Mouse (Mus musculus) limb, embryonic 14.5 days (tissue): ENCODE results near the gene C1qtnf4. TPM values are rescaled to one million over a fixed set of nuclear protein-coding genes. Genes with fewer than 3 reads are reported as not detected.

Experiments
- ATAC-seq: fragments of 200-750 bp; cut with Nextera tagmentation; 2 replicates; pipeline ENCODE4 v1.8.0; 2017; ENCODE audit warnings: low read depth, moderate number of reproducible peaks, moderate TSS enrichment; ENCODE audit not compliant: low FRiP score
- DNase-seq: peaks from one replicate; pipeline ENCODE4 v3.0.0-alpha.2; 2015; ENCODE audit warnings: low spot score
- H3K27ac ChIP-seq: fragments of 300-500 bp; sonication (generic); replicated peaks from 2 replicates; pipeline ENCODE4 v1.5.1; 2014; ENCODE audit warnings: low read depth, mild to moderate bottlenecking, low read length, moderate library complexity, mixed read lengths
- H3K27me3 ChIP-seq: fragments of 300-500 bp; sonication (generic); 2 replicates; pipeline ENCODE4 v1.6.1; 2014; ENCODE audit warnings: low read length, mixed read lengths; ENCODE audit not compliant: control insufficient read depth, insufficient read depth
- H3K36me3 ChIP-seq: fragments of 300-500 bp; sonication (generic); 2 replicates; pipeline ENCODE4 v1.6.1; 2014; ENCODE audit warnings: mild to moderate bottlenecking, low read length, moderate library complexity, mixed read lengths; ENCODE audit not compliant: control insufficient read depth, insufficient read depth
- H3K4me1 ChIP-seq: fragments of 300-500 bp; sonication (generic); 2 replicates; pipeline ENCODE4 v1.6.1; 2014; ENCODE audit warnings: antibody characterized with exemption, low read length, mixed read lengths; ENCODE audit not compliant: control insufficient read depth, insufficient read depth
- H3K4me2 ChIP-seq: fragments of 300-500 bp; sonication (generic); replicated peaks from 2 replicates; pipeline ENCODE4 v1.6.1; 2014; ENCODE audit warnings: low read depth, mild to moderate bottlenecking, low read length, moderate library complexity; ENCODE audit not compliant: severe bottlenecking
- H3K4me3 ChIP-seq: fragments of 300-500 bp; sonication (generic); replicated peaks from 2 replicates; pipeline ENCODE4 v1.5.1; 2014; ENCODE audit warnings: low read length
- H3K9ac ChIP-seq: fragments of 300-500 bp; sonication (generic); 2 replicates; pipeline ENCODE4 v1.6.1; 2014; ENCODE audit warnings: mild to moderate bottlenecking, low read depth, low read length, moderate library complexity; ENCODE audit not compliant: severe bottlenecking
- H3K9me3 ChIP-seq: fragments of 300-500 bp; sonication (generic); 2 replicates; pipeline ENCODE4 v1.6.1; 2016; ENCODE audit warnings: low read length; ENCODE audit not compliant: control insufficient read depth
- POLR2A ChIP-seq: fragments of 200-500 bp; IDR thresholded peaks from 2 replicates; pipeline ENCODE4 v1.8.0; 2012; ENCODE audit warnings: inconsistent platforms, mild to moderate bottlenecking, moderate library complexity, borderline replicate concordance; ENCODE audit not compliant: insufficient read depth, insufficient read length; ENCODE audit errors: extremely low read depth
- WGBS: fragments of 180-500 bp; shearing (Covaris S2); extraction: QIAGEN DNeasy Blood & Tissue Kit; methylation state at CpG from one replicate; pipeline ENCODE4 v1.1.7; 2014; 5-methylcytosine and 5-hydroxymethylcytosine counted together
- polyA plus RNA-seq, 2 experiments: library from polyadenylated mRNA; depleted of rRNA in 1 of 2; stranded (reverse) in 1 of 2; unstranded in 1 of 2; fragments of >200 nt; fragmentation: Nextera tagmentation in 1 of 2; extraction: Ambion mirVana in 1 of 2; gene quantifications; 2 replicates each; pipeline versions ENCODE4 v1.2.1 to v1.2.3; 2012 to 2014

C1qtnf4 gene
- polyA plus RNA-seq, 2 experiments: 28.6 to 32.0 TPM

- ATAC-seq: no peak
Observed at GRCm38 (mm10) chr2:90874025-90874424, 11.6 kb upstream of the C1qtnf4 start.

GRCm38 (mm10) chr2:90875239-90875638, 10.4 kb upstream of the C1qtnf4 start:
- Histone ChIP-seq H3K27ac (no peak overlapping the region), H3K9me3 (no peaks in the 10 kb centered on the region), H3K27me3 (no peaks in the 10 kb centered on the region), H3K9ac (no peak overlapping the region), H3K4me3 (no peak overlapping the region), H3K36me3 (no peaks in the 10 kb centered on the region), H3K4me2 (no peak overlapping the region), H3K4me1 (no peaks in the 10 kb centered on the region)
- 65% methylated on average over 2 of the region's 2 CpGs for WGBS
- no peak for TF ChIP-seq POLR2A
- ATAC-seq (no peak), DNase-seq (no peak)

More at GRCm38 (mm10) chr2:90874025-90874424, 11.6 kb upstream of the C1qtnf4 start:
- WGBS: 75% methylated on average over 1 of the region's 1 CpGs
- Histone ChIP-seq H3K4me2 (no peak overlapping the region), H3K27ac (no peak overlapping the region), H3K9ac (no peak overlapping the region), H3K36me3 (peaks cover under 1% of the 10 kb centered on the region; the same call in 1 of the 2 replicates), H3K9me3 (no peaks in the 10 kb centered on the region), H3K4me3 (no peak overlapping the region), H3K4me1 (no peaks in the 10 kb centered on the region), H3K27me3 (no peaks in the 10 kb centered on the region)
- TF ChIP-seq POLR2A: no peak
- DNase-seq: no peak

DNA sequence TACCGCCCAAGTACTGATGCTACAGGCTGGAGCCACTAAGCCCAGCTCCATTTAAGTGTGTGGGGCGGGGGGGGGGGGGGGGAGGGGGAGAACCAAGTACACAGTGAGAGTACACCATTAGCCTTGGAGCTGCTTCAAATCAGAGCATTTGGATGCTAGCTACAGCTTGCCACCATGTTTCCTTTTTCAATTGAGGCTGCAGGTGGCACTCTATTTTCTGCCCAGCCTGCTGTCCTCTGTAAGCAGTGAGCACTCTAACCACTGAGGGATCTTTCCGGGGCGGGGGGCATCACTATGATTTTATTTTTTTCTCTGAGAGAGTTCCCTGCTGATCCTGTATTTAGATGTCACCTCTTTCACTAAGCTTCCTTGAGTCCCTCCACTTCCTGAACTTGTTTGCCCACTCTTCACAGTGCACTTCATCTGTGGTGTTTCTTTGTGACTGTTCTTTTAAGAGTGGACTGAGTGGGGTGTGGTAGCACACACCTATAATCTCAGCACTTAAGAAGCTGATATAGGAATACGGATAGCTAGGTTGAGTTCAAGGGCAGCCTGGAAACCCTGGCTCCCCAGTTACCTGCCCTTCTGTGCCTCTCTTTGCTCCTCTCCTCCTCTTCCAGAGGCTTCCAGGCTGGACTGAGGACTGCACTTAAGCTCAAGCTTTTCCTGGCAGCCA, 7.9 kb upstream of the C1qtnf4 start:
- DNase-seq: no peak
- H3K9ac ChIP-seq: no peak overlapping the region
- no peak overlapping the region for H3K4me2 ChIP-seq
- 84% methylated on average over 4 of the region's 5 CpGs for WGBS
- H3K4me3 ChIP-seq: no peak overlapping the region
- ATAC-seq: no peak
- no peaks in the 10 kb centered on the region for H3K4me1 ChIP-seq
- TF ChIP-seq POLR2A: no peak
- H3K9me3 ChIP-seq: no peaks in the 10 kb centered on the region
- no peak overlapping the region for H3K27ac ChIP-seq
- no peaks in the 10 kb centered on the region for H3K27me3 ChIP-seq
- H3K36me3 ChIP-seq: no peaks in the 10 kb centered on the region

GRCm38 (mm10) chr2:90879419-90879818, 6.2 kb upstream of the C1qtnf4 start:
- H3K9ac ChIP-seq: no peak overlapping the region
- H3K4me3 ChIP-seq: no peak overlapping the region

DNA sequence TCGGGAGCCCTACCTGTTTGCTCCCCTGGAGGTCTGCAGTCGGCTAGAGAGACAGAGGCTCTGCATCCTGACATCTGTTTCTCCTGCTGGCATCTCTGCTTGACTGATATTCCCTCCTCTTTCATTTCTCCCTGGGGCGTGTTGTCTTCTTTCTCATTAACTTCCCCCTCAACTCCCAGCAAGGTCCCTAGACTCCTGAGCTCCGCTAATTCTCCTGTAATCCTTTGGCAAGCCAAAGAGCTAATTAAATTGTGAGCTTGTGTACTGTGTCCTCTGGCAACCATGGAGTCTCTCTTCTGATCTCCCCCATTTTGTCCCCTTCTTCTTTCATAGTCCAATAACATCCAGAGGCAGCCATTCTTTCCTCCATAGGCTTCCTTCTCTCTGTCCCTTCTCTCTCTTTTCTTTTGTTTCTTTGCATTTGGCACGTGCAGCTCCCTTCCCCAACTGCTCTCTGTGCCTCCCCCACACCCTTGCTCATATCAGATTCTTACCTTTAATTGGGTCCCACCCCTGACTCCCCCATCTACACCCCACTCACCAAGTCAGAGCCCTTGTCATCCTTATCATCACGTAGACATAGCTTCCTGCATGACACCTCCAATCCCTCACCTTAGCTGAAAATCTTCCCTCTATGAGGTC, 5.4 kb upstream of the C1qtnf4 start:
- H3K4me1 ChIP-seq: peaks cover 2% of the 10 kb centered on the region; the same call in 1 of the 2 replicates
- H3K9me3 ChIP-seq: no peaks in the 10 kb centered on the region
- WGBS: 24% methylated on average over 6 of the region's 6 CpGs
- H3K4me3 ChIP-seq: no peak overlapping the region
- ATAC-seq: no peak
- no peaks in the 10 kb centered on the region for H3K36me3 ChIP-seq
- no peak overlapping the region for H3K27ac ChIP-seq
- peaks cover 7% of the 10 kb centered on the region; the same call in 1 of the 2 replicates for H3K27me3 ChIP-seq
- no peak overlapping the region for H3K9ac ChIP-seq
- DNase-seq: no peak
- H3K4me2 ChIP-seq: no peak overlapping the region
- TF ChIP-seq POLR2A: no peak

More at GRCm38 (mm10) chr2:90879419-90879818, 6.2 kb upstream of the C1qtnf4 start:
- DNase-seq (no peak), ATAC-seq (no peak)
- no peaks in the 10 kb centered on the region for H3K4me1 ChIP-seq
- no peaks in the 10 kb centered on the region for H3K36me3 ChIP-seq
- H3K27me3 ChIP-seq: no peaks in the 10 kb centered on the region
- no peak for TF ChIP-seq POLR2A
- no peak overlapping the region for H3K27ac ChIP-seq
- no peak overlapping the region for H3K4me2 ChIP-seq
- no peaks in the 10 kb centered on the region for H3K9me3 ChIP-seq
